Mouse (Mus musculus): Measurements from ENCODE around the gene Il33.

Gene Il33

DNA sequence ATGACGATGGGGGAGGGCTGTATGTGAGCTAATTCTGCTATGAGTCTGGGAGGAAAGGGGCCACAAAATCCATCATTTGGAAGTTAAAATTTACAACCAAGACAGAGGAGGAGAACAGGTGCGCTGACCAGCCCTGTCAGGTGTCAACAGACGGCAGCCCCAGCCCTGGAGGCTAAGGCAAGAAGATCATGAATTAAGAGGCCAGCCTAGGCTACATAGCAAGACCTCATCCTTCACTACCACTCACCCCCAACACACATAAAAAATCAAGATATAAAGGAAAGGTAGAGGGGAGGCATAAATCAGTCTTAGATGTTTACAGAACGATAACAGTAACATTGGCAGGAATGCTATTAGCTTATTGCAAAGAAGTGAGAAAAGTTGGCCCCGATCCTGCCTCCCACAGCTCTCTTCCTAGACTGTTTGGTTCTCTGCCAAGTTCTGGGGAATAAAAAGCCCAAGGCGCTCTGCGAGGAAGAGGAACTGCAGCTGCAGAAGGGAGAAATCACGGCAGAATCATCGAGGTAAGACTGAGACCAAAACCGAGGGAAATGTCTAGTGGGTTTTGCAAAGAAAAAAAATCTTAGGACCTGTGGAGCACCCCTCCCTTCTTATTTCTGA, at the start of gene Il33:
Gene Il33, plus strand, starts transcription at position 477 of the 621 bp plus-strand sequence.
- no peak for DNase-seq (ENCODE audit: low spot score in 2 of 2)

DNA sequence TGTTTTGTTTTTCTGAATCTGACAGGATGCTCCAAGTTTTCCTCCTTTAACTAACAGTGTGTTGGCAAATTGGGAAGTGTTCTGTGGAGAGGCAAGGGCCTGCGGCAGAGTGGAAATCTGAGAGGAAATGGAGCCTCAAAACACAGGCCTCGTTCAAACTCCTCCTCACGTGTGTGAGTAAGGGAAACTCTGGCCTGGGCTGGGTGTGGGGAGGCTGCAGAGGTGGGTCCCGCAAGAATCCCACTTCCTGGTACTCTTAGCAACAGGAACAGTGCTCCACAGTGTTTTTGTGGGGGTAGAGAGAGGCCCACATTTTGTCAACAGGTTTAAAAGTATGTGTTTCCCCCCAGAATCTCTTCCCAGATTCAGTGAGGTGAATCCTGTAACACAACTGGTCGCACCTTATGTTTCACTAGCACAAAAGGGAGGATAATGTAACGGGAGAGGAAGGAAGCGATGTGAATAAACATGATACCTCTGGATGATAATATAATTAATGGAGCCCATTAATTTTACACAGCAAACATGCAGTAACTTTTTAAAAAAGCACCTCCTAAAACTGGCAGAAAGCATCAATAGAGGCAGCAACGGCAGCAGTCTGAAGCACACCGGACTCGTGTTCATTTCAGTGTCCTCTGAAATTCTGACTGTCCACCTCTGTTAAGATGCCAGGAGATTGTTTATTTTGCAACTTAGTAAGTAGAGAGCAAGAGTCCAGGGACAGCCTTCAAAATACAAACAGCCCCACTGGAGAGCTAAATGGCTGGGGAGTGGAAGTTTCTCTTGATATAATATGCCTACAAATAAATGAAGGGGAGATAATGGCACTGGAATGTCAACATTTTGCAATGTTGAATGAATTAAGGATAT, 47.3 kb upstream of the Il33 start:
- DNase-seq (ENCODE audit: low spot score in 2 of 2) = no peak

DNA sequence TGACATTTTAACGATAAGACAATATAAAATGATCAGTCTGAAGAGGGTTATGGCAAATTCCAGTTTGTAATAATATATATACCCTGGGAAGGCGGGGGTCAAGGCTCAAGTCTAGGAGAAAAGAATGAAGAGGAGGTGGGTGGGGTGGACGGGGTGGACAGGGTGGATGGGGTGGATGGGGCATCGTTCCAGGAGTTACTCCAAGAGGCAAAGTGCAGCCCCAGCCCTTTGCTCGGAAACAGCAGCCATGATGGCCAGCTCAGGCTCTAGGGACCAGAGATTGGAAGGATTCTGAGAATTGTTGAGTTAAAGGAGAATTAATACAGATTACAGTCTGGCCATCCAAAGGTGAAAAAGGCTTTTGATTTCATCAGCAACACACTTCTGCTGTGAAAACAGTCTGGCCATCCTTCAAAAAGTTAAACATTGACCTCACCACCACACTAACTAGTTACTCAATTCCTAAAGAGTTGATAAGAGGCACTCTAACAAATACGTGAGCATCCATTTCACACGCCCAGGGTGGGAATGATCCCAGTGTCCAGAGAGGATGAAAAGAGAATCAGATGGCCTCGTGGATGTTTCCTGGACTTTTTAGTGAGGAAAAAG, 45.9 kb upstream of the Il33 start:
- no peak for DNase-seq (ENCODE audit: low spot score in 2 of 2)

DNA sequence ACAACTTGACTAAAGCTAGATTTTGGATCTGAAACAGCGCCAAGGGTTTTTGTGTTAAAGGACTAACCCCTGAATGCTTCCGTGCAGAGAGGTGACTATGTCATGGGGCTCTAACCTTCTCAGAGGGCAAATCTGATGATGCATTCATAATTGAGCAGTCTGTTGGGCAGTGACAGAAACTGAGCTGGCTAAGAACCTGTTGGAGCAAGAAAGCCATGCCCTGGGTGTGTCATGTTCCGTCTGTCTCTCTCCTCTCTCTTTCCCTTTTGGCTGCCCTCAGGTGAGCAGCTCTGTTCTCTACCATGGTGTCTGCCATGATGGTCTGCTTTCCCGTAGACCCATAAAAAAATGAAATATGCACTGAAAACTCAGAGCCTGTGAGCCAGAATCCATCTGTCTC, 44.0 kb upstream of the Il33 start:
- no peak for DNase-seq (ENCODE audit: low spot score in 2 of 2)

DNA sequence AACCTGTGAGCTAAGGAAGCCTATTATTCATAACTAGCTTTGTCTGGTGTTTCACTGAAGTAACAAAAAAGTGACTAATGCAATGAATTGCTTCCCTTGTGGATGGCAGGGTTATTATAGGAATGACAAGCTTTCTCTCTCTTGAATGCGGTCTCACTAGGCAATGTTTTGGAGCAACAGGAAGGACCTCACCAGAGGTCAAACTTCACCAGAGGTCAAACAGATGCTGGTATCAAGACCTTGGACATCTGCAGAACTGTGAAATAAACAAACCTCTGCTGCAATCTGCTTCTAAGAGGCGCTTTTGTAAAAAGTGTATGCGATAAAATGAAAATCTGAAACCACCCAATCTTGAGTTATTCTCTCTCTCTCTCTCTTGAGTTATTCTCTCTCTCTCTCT, 42.2 kb upstream of the Il33 start:
- DNase-seq (ENCODE audit: low spot score in 2 of 2) = no peak

DNA sequence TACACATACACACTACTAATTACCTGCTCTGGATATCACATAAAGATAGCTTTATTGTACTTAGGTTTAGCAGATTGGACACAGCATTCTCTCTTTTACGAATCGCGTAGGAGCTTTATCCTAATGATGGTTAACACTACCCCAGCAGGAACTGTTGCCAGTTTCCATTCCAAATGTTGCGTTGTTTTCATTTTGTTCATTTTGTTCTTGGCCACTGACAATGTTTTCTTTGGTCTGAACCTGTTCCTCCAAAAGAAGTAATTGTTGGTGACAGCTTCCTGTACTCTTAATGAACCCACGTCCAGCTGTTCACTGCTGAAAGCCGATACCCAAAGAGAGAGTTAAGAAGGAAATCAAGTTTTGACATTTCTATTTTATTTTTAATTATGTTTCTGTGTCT, 39.4 kb upstream of the Il33 start:
- DNase-seq (ENCODE audit: low spot score in 2 of 2) = no peak

DNA sequence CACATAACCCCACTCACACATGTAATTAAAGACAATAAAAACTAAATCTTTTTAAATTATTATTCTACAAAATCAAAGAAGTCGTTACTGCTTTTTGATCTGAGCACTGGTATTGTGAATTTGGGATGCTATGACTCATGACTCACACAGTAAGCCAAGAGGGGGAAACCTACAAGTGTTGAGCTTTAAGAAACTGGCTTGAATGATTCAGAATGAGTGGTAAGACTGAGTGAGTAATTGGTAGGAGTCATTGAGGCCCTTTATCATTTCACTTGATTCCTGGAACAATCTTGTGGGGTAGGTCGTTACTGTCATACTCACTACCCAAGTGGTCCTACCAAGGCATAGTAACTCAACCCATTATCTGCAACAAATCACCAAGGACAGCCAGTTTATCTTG, 37.4 kb upstream of the Il33 start:
- no peak for DNase-seq (ENCODE audit: low spot score in 2 of 2)

DNA sequence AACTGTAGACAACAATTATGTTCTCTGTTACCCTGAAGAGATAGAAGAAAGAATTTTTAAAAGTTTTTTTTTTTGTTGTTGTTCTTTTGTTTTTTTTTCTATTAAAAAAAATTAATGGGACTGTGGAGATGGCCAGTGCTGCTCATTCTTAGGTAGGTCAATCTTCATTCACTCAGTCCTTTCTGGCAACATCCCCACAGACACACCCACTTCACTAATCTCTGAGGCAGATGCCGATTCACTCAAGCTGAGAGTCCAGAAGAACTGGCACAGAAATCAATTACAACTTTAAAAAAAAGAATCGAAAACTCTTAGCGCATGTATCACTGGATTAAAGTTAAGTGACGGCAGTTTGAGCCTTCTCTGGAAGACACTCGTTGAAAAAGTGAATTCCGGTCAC, 36.0 kb upstream of the Il33 start:
- DNase-seq (ENCODE audit: low spot score in 2 of 2) = no peak

DNA sequence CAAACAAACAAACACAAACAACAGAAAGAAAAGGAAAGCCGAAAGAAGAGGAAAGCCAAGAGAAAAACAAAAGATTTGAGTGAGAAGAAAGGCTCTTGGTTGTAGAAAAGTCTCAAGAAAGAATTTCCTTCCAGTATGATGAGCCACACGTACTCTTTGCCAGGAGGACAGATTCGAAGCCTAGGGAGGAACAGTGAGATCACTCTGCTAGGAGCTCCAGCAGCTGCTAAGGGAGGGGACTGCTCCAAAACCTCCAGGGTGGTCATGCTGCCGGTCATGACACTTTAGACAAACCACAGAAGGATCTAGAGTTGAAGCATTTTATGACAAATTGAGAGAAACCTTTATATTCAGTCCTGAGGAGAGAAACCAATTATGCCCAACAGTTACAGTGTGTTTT, 32.9 kb upstream of the Il33 start:
- no peak for DNase-seq (ENCODE audit: low spot score in 2 of 2)

DNA sequence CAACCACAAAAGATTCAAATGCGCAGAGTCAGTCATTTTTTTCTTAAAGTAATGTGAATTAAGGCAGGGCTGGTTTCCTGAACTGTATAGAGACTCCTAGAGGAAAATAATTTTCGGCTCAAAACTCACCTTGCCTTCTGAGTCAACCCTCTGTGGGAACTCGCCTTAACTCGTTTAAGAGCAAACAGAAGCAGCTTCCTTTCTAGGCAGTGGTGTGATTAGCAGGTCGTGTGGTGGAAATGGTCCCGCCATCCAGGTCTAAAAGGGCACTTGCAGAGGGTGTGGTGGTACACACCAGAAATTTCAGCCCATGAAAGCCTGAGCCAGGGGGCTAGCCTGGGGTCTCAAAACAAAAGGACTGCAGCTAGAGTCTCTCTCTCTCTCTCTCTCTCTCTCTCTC, 32.1 kb upstream of the Il33 start:
- no peak for DNase-seq (ENCODE audit: low spot score in 2 of 2)

DNA sequence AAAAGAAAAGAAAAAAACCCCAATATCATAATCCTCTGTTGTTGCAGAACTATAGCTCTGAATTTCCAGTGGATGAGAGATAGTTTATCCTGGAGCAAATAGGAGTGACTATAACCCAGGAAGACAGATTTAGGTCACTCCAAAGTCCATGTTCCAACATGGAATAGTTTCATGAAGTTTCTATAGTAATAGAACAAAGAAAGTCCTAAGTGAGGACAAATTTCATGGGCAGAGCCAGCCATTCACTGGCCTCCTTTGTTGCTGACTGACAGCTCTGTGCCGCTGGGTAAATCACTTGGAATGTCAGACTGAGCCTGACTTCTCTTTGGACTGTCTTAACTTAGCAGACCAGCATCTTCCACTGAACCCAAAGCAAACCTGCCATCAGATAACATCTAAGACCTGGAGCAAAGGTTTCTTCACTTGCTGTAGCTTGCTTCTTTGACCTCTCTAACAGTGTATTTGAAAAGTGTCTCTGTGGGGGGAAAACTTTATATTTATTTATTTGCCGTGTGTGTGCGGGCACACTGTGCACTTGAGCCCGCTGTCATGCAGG, 31.1 kb upstream of the Il33 start:
- DNase-seq (ENCODE audit: low spot score in 2 of 2) = no peak

DNA sequence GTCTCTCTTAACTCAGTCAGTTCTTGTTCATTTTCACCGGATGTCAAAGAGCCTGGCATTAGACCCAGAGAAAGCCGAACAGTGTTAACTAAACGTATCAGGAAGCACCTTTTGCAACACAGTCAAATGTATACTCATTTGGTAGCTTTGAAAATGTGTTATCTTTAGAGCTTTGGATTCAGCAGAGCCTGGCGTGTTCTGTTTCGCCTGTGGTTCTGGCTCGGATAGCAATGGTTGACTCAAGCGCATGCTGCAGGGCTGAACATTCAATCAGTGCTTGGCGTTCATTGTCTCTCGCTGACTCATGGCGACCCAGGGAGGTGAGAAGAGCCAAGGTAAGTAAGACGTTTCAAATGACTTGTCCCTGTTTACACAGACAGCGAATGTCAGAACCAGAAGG, 30.5 kb upstream of the Il33 start:
- no peak for DNase-seq (ENCODE audit: low spot score in 2 of 2)

DNA sequence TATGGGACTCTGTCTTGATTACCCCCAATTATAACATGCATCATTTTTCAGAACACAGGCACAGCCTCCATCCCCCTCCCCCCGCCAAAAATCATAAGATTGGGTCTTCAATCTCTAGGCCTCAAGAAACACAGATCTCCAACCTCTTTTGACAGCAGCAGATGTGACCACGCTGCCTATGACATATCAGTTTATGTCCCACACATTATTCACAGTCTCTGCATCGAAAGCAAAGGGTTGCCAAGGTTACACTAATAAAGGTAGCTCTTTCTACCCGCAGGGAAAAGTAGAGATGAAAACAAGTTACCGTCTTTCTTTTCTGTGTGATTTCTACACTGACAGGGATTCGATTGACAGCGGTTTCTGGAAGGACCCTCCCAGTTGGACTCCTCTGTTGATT, 29.9 kb upstream of the Il33 start:
- DNase-seq (ENCODE audit: low spot score in 2 of 2) = no peak

DNA sequence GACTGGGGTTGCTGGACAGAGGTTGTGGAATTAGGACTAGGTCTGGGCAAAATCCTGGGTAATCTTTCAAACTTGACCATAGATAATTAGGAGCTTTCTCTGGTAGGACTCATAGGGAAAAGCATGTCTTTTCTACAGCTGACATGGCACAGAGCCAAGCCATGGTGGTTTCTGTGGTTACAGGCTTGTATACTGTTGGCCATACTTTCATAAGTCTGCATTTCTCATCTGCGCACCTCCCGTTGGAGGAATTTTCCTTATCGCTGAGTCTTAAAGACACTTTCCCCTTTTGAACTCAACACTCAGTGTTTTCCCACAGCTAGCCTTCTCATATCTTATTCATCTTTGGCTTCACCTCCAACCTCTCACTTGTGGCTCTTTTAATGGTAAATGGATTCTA, 24.6 kb upstream of the Il33 start:
- DNase-seq (ENCODE audit: low spot score in 2 of 2) = no peak

DNA sequence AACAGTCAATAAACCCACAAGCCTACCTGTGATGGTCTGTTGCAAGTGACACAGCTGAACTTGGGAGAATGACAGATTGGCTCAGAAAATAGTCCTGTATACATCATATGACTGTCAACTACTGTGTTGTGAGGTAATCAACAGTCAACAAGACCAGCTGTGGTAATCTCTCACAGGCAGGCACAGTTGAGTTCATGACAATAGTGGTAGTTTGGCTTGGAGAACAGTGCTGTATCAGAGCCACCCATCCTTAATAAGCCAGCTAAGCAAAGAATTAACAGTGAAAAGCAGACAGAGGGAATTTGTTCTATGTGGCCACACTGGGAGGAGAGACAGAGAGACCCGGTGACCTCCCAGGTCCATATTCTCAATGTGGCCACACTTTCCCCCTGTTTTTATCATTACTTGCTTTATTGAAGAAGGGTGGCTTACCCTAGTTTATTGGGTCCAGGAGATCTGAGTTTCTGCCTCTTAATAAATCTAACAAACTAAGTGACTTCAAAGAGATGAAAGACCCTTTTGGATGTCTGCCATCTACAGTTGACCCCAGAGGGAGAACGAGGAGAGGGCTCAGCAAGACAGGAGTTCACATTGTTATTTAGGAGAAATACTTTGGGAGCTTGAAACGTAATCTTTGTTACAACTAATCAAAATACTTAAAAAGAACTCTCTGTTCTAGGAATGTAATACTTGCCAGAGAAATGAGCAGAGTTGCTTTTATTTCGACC, 22.4 kb upstream of the Il33 start:
- no peak for DNase-seq (ENCODE audit: low spot score in 2 of 2)

DNA sequence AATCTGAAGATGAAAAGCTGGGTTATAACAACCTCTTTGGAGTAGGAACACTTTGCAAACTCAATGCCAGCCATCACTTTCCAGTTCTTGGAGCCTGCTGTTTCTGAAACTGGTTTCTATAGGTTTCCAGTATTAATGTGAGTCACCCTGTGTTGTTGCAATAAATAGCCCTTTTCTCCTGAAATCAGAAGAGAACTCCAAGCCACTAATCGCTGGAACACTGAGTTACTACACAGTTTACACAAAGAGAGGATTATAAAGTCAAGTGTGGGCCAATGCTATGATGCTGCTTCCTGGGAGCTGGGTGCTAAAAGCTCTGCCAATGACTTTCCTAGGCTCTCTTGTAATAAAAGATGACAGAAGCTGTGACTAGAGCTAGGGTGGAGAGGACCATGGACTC, 19.0 kb upstream of the Il33 start:
- DNase-seq (ENCODE audit: low spot score in 2 of 2) = no peak

DNA sequence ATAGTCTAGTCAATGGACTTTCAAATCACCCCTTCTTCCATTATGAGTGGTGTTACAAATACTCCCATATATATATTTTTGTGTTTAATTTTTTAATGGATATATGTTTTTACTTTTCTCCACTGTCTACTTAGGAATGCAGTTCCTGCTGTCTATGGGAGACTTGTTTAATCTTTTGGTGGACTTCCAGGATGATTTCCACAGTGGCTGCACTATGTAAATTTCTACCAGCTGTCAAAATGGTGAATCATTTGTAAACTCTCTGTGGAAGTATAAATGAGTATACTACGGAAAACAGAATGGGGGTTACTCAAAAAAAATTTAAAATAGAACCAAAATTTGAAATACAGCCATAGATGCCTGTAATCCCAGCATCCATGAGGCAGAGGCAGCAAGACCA, 15.7 kb upstream of the Il33 start:
- DNase-seq (ENCODE audit: low spot score in 2 of 2) = no peak

DNA sequence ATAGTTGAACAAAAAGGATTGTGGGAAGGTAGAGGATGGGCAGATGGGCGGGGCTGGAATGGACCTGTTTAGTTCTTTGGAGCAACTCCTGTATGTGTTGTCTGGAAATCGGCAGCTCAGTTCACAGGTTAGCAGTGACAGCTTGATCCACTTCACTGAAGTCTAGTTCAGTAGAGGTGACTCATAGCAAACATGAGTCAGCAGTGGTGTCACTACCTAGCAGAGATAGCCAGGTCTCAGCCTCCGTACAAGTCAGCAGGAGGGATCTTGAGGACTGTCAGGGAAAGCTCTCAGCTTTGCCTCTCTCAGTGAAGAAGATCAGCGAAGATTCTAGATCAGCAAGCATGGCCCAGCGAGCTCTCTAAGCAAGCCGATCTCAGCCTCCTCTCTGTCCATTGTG, 13.0 kb upstream of the Il33 start:
- no peak for DNase-seq (ENCODE audit: low spot score in 2 of 2)

DNA sequence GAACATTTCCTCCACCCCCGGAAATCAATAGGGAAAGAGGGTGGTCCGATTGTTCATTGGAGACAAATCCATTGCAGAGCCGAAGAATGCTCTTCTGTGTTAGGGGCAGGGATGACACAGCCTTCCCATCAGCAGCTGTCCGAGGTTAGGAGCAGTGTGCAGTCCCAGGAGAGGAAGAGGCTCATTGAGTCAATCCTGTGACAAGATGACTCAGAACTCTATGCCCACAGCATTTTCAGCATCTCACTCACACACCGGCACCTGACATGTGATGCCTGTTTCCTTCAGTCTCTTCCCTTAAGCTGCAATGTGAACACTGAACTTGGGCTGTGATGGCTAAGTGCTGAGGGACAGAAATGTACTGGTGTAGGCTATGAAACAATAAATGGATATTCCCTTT, 7.5 kb upstream of the Il33 start:
- DNase-seq (ENCODE audit: low spot score in 2 of 2) = no peak

DNA sequence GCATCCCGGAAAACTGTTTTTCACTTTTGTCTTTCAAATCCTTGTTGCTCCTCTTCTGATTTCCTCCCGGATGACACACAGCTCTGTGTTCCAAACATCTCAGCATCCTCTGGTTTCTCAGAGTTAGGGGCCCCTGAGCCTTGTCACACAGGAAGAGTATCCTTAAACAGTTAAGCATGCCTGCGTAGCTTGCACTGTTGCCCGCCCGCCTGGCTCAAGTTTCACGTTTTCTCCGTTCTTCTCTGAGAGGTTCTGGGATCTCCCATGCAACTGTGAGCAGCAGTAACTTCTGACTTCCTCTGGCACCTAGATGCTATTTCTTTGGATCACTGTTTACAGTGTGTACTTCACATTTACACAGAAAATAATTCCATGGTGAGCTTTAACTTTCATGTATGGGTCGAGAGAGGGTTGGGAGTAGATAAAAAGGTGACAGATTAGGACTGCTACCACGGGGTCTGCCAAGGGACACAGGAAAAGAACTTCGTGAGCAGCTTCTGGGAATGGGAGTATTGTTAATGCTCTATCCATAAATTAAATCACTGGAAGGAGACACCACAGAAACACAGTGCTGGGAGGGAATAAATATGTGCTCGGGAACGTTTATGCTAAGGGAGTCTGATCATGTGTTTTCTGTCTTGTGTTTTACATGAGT, 1.3 kb downstream of the Il33 start:
- DNase-seq (ENCODE audit: low spot score in 2 of 2) = no peak

DNA sequence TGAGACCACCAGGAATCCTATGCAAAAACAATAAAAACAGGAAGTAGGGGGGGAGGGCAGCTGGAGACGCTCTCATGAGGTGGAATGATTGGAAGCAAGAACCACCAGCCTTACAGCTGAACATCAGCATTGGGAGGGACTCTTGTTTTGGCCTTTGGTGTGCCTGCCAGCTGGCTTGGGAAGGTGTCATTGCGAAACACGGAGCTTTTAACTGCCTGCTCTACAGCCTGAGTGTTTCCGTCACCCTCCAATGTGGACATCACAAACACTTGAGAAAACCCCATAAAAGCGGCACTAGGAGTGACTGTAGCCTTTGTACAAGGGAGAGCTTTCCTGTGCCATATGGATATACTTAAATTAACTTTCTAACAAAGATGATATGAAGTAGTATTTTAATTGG, 5.4 kb downstream of the Il33 start:
- DNase-seq (ENCODE audit: low spot score in 2 of 2) = no peak

DNA sequence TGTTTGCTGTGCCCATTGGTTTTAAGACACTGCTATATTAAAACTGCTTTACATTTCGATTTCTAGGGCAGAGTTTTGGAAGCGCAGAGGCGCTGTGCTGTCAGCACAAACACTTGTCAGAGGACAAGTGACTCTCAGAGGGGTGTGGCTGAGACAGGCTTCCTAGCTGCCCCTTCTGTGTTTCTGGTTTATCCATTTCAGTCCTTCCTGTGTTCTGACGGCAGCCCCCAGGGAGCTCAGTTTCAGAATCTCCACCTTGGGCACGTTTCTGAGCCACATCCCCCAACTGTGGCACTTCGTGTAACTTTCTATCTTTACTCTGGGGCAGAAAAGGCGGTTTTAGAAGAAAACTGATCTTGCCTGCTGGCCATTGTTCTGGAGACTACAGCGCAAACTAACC, 12.5 kb downstream of the Il33 start:
- peak in 1 of 2 experiments; percentile 14 for DNase-seq (ENCODE audit: low spot score in 2 of 2)
